Comparison of ENCODE assay signal across 15 mouse cellular contexts in the genomic region with DNA sequence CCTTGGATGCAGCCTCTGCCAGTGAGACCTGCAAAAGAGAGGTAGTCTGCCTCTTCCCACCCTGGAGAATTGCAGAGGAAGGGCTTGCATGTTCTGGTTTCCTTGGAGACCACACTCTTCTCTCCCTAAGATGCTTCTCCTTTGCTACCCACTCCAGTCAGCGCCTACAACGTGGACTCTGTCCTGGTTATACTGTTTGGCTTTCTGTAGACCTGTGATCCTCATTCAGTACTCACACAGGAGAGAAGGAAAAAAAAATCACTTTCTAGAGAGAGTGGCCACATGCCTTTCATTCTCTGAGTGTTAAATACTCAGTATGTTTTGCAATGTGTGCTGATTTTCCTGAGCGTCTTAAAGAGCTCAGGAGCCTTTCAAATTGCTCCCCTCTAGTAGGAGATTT.
"Had no signal": no experiment of that assay in that cellular context is flagged by ENCODE, and none has a peak within 500 bp of the region (broad histone marks: within the 10 kb centered on the region; RNA-seq: fewer than 3 reads in every experiment).

No protein-coding gene starts in this region.

- H3K9me3 ChIP-seq: limb, embryonic 13.5 days; midbrain, embryonic 13.5 days had no signal

- H3K36me3 ChIP-seq: limb, embryonic 13.5 days; midbrain, embryonic 13.5 days had no signal

- H3K4me1 ChIP-seq: limb, embryonic 13.5 days; midbrain, embryonic 13.5 days had no signal

- DNase-seq: kidney, adult 9 months; kidney, postnatal 36 days; layer of hippocampus, adult 9-11 months; layer of hippocampus, postnatal 36 days; lung, adult 18-20 months; spleen, adult 18-20 months; thymus, adult 2 months; thymus, postnatal 25 days had no signal

- H3K9ac ChIP-seq: limb, embryonic 13.5 days; liver, embryonic 14.5 days; midbrain, embryonic 13.5 days had no signal

- ATAC-seq: hindbrain, embryonic 16.5 days; inflammation-experienced regulatory T-cells, adult 6 months; intestine, postnatal 0 days; midbrain, embryonic 13.5 days had no signal

- H3K27me3 ChIP-seq: limb, embryonic 13.5 days; midbrain, embryonic 13.5 days had no signal

- H3K4me3 ChIP-seq: limb, embryonic 13.5 days; midbrain, embryonic 13.5 days had no signal

- H3K4me2 ChIP-seq: limb, embryonic 13.5 days; midbrain, embryonic 13.5 days had no signal

- H3K27ac ChIP-seq: kidney, postnatal 0 days; limb, embryonic 13.5 days; liver, embryonic 14.5 days; midbrain, embryonic 13.5 days had no signal
